9 mouse cellular contexts compared by ENCODE assay signal in the genomic region with DNA sequence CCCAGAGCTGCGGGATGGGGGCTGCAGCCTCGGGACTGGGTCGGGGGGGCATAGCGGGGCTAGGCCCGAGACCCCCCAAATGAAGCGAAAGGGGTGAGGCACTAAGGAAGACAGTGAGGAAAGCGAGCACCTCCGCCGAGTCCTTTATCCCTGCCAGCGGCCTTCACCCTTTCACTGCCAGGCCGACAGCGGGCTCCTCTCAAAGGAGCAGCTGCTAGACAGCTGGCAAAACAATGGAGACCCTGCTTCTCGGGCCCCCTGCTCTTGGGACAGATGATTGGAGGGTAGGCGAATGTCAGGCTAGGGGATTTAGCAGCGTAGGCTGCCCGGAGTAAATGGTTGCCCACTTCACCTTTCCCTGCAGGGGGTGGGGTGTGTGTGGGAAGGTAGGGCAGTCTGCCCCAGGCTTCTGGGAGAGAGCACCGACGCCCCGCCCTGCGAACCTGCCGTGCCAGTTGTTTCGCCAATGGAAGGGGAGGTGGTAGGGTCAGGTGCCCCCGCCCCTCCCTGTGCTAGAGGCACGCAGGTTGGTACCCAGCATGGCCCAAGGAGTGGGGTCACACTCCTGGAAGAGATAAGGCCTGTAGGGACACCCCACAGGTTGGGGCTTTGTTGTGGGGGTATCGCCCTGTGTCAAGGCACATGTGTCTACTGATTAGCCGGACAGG. TPM values are rescaled to one million over a fixed set of nuclear protein-coding genes. Genes with fewer than 3 reads are reported as not detected.
DNase-seq lines count a peak whose midpoint lies in the region; ATAC-seq and TF ChIP-seq lines count a peak whose summit lies in the region.
"Had no signal": no experiment of that assay in that cellular context is flagged by ENCODE, and none has a peak within 500 bp of the region (broad histone marks: within the 10 kb centered on the region; RNA-seq: fewer than 3 reads in every experiment).

No protein-coding gene starts in this region.

- DNase-seq in 3134 (ENCODE audit: extremely low read depth, insufficient read length, low spot score): peak; percentile 73
- DNase-seq in heart, embryonic 10.5 days (ENCODE audit: low spot score): no peak
- peak; percentile 88 to 93 for DNase-seq in lung, adult 18-20 months
- DNase-seq in urinary bladder, postnatal 14 days (ENCODE audit: low spot score): peak; percentile 75

- ATAC-seq in kidney, embryonic 14.5 days (ENCODE audit: low FRiP score, low TSS enrichment): peak; percentile 28; the same call in 1 of the 2 replicates
- ATAC-seq in neural tube, embryonic 15.5 days (ENCODE audit: low FRiP score): peak; percentile 77

- H3K9me3 ChIP-seq in ES-Bruce4 (replicated peaks; ENCODE audit: control insufficient read depth, insufficient read depth, low read length, poor library complexity, severe bottlenecking): no peaks in the 10 kb centered on the region
- no peaks in the 10 kb centered on the region for H3K9me3 ChIP-seq in heart, embryonic 10.5 days
- no peaks in the 10 kb centered on the region; the same call in 1 of the 2 replicates for H3K9me3 ChIP-seq in kidney, embryonic 14.5 days (ENCODE audit: control insufficient read depth, low read length)
- no peaks in the 10 kb centered on the region for H3K9me3 ChIP-seq in neural tube, embryonic 15.5 days (replicated peaks)

- peak overlapping the region; percentile 48; the same call in 1 of the 2 replicates for H3K27ac ChIP-seq in ES-Bruce4 (ENCODE audit: insufficient read depth, low read length)
- peak overlapping the region; percentile 95 for H3K27ac ChIP-seq in cortical plate, adult 2 months (ENCODE audit: insufficient read depth, low read length)
- peak overlapping the region; percentile 93 for H3K27ac ChIP-seq in heart, embryonic 10.5 days
- peak overlapping the region; percentile 77 for H3K27ac ChIP-seq in kidney, embryonic 14.5 days (ENCODE audit: low read depth, low read length)
- H3K27ac ChIP-seq in neural tube, embryonic 15.5 days (replicated peaks): peak overlapping the region; percentile 93

- no peaks in the 10 kb centered on the region for H3K4me1 ChIP-seq in ES-Bruce4 (ENCODE audit: control insufficient read depth, insufficient read depth, low read length)
- peaks cover 2% of the 10 kb centered on the region; the same call in 1 of the 2 replicates for H3K4me1 ChIP-seq in cortical plate, adult 2 months (ENCODE audit: control insufficient read depth, insufficient read depth, low read length)
- H3K4me1 ChIP-seq in heart, embryonic 10.5 days: peaks cover 44% of the 10 kb centered on the region
- H3K4me1 ChIP-seq in kidney, embryonic 14.5 days (ENCODE audit: control insufficient read depth, insufficient read depth, low read length): peaks cover 35% of the 10 kb centered on the region
- H3K4me1 ChIP-seq in neural tube, embryonic 15.5 days: peaks cover 40% of the 10 kb centered on the region

- H3K4me3 ChIP-seq in ES-Bruce4 (ENCODE audit: low read depth, low read length): peak overlapping the region; percentile 76
- H3K4me3 ChIP-seq in cortical plate, adult 2 months (ENCODE audit: insufficient read depth, low read length): peak overlapping the region; percentile 88
- H3K4me3 ChIP-seq in heart, embryonic 10.5 days: peak overlapping the region; percentile 96
- peak overlapping the region; percentile 86 for H3K4me3 ChIP-seq in kidney, embryonic 14.5 days (ENCODE audit: low read length)
- H3K4me3 ChIP-seq in neural tube, embryonic 15.5 days (replicated peaks): peak overlapping the region; percentile 90

- no peak for TF ChIP-seq CTCF in ES-Bruce4 (IDR thresholded peaks at IDR 0.05; ENCODE audit: low read depth, low read length)
- no peak for TF ChIP-seq CTCF in cortical plate, adult 2 months (IDR thresholded peaks at IDR 0.05; ENCODE audit: extremely low read depth, insufficient read depth, low read length)

- no peaks in the 10 kb centered on the region for H3K36me3 ChIP-seq in ES-Bruce4 (ENCODE audit: control insufficient read depth, insufficient read depth, low read length, poor library complexity, severe bottlenecking)
- H3K36me3 ChIP-seq in heart, embryonic 10.5 days: no peaks in the 10 kb centered on the region
- no peaks in the 10 kb centered on the region for H3K36me3 ChIP-seq in kidney, embryonic 14.5 days (ENCODE audit: control insufficient read depth, insufficient read depth, low read length)
- no peaks in the 10 kb centered on the region for H3K36me3 ChIP-seq in neural tube, embryonic 15.5 days

- WGBS in heart, embryonic 10.5 days: 3% methylated on average over 26 of the region's 26 CpGs
- WGBS in kidney, embryonic 14.5 days: 6% methylated on average over 21 of the region's 26 CpGs
- WGBS in neural tube, embryonic 15.5 days: 3% methylated on average over 26 of the region's 26 CpGs

- no peak for TF ChIP-seq POLR2A in ES-Bruce4 (IDR thresholded peaks at IDR 0.05; ENCODE audit: insufficient read depth, low read length)
- no peak for TF ChIP-seq POLR2A in cortical plate, adult 2 months (IDR thresholded peaks at IDR 0.05; ENCODE audit: extremely low read depth, insufficient read depth, low read length)

- no peaks in the 10 kb centered on the region for H3K27me3 ChIP-seq in ES-Bruce4 (ENCODE audit: control insufficient read depth, insufficient read depth, low read length, poor library complexity, severe bottlenecking)
- H3K27me3 ChIP-seq in heart, embryonic 10.5 days (ENCODE audit: insufficient read depth, poor library complexity, severe bottlenecking): no peaks in the 10 kb centered on the region; the same call in 1 of the 2 replicates
- no peaks in the 10 kb centered on the region for H3K27me3 ChIP-seq in kidney, embryonic 14.5 days (ENCODE audit: control insufficient read depth, insufficient read depth, low read length)
- H3K27me3 ChIP-seq in neural tube, embryonic 15.5 days (replicated peaks): no peaks in the 10 kb centered on the region

- H3K4me2 ChIP-seq in kidney, embryonic 14.5 days (replicated peaks; ENCODE audit: low read depth, low read length): peak overlapping the region; percentile 87
- H3K4me2 ChIP-seq in neural tube, embryonic 15.5 days: peak overlapping the region; percentile 89

- TF ChIP-seq EP300 in ES-Bruce4 (IDR thresholded peaks at IDR 0.05; ENCODE audit: insufficient read depth, low read depth, low read length): 0 out of 2 replicates have a peak, but pooled peaks have one; percentile 36

- H3K9ac ChIP-seq in ES-Bruce4 (ENCODE audit: low read depth, poor library complexity, severe bottlenecking): peak overlapping the region; percentile 93
- H3K9ac ChIP-seq in kidney, embryonic 14.5 days (ENCODE audit: low read depth, low read length): peak overlapping the region; percentile 87
- peak overlapping the region; percentile 98 for H3K9ac ChIP-seq in neural tube, embryonic 15.5 days (replicated peaks)

RNA-seq across cellular contexts. Expression of gene Myo18a, which starts 0.8 kb away (rescaled TPM):
- 59.6 and 62.7 TPM in 2 replicates for polyA plus RNA-seq in ES-Bruce4 (2011; ENCODE audit: insufficient read depth, insufficient read length, low read depth, missing spikeins)
- polyA plus RNA-seq in cortical plate, adult 2 months (2012; rRNA removed): 72.7 and 73.3 TPM in 2 replicates
- polyA plus RNA-seq in heart, embryonic 10.5 days (2016; fragmentation: Nextera tagmentation; extraction: Ambion mirVana): 95.5 and 153 TPM in 2 replicates
- polyA plus RNA-seq in kidney, embryonic 14.5 days (2014; fragmentation: Nextera tagmentation; extraction: Ambion mirVana): 19.1 and 21.1 TPM in 2 replicates
- 39.6 and 40.8 TPM in 2 replicates for polyA plus RNA-seq in neural tube, embryonic 15.5 days (2015; fragmentation: Nextera tagmentation; extraction: Ambion mirVana)

RNA-seq across cellular contexts. Expression of gene Gm10277, which starts 23.7 kb away (rescaled TPM):
- not detected in 2 replicates for polyA plus RNA-seq in ES-Bruce4 (2011; ENCODE audit: insufficient read depth, insufficient read length, low read depth, missing spikeins)
- not detected in 2 replicates for polyA plus RNA-seq in cortical plate, adult 2 months (2012; rRNA removed)
- polyA plus RNA-seq in heart, embryonic 10.5 days (2016; fragmentation: Nextera tagmentation; extraction: Ambion mirVana): 1.1 and 1.6 TPM in 2 replicates
- 0.92 and 1.4 TPM in 2 replicates for polyA plus RNA-seq in kidney, embryonic 14.5 days (2014; fragmentation: Nextera tagmentation; extraction: Ambion mirVana)
- 1.5 and 1.8 TPM in 2 replicates for polyA plus RNA-seq in neural tube, embryonic 15.5 days (2015; fragmentation: Nextera tagmentation; extraction: Ambion mirVana)
- polyA plus RNA-seq: frontal cortex, adult 2 months had no signal

RNA-seq across cellular contexts. Expression of gene Cryba1, which starts 38.7 kb away (rescaled TPM):
- polyA plus RNA-seq in ES-Bruce4 (2011; ENCODE audit: insufficient read depth, insufficient read length, low read depth, missing spikeins): not detected in 2 replicates
- polyA plus RNA-seq in cortical plate, adult 2 months (2012; rRNA removed): not detected in 2 replicates
- 0.18 TPM in 1 of 2 replicates, not detected in the other for polyA plus RNA-seq in heart, embryonic 10.5 days (2016; fragmentation: Nextera tagmentation; extraction: Ambion mirVana)
- polyA plus RNA-seq in kidney, embryonic 14.5 days (2014; fragmentation: Nextera tagmentation; extraction: Ambion mirVana): not detected in 2 replicates
- 0.61 TPM in 1 of 2 replicates, not detected in the other for polyA plus RNA-seq in neural tube, embryonic 15.5 days (2015; fragmentation: Nextera tagmentation; extraction: Ambion mirVana)
